Mouse (Mus musculus): ENCODE data around the gene Dhx34. TPM values are rescaled to one million over a fixed set of nuclear protein-coding genes. Genes with fewer than 3 reads are reported as not detected.

Gene Dhx34
- polyA plus RNA-seq, 1 experiment, result 11.7 TPM

- Histone ChIP-seq H3K27ac (ENCODE audit: insufficient read depth, low read length) (no peak overlapping the region), H3K4me3 (replicated peaks; ENCODE audit: insufficient read depth, low read depth, low read length) (no peak overlapping the region), H3K27me3 (ENCODE audit: control insufficient read depth, insufficient read depth, low read length) (no peaks in the 10 kb centered on the region), H3K4me1 (ENCODE audit: control insufficient read depth, insufficient read depth, low read length) (no peaks in the 10 kb centered on the region)
- TF ChIP-seq POLR2A (IDR thresholded peaks at IDR 0.05; ENCODE audit: borderline replicate concordance, insufficient read depth, low read length), result no peak
- no peak for TF ChIP-seq CTCF (IDR thresholded peaks at IDR 0.05; ENCODE audit: borderline replicate concordance, insufficient read depth, low read depth, low read length)
- DNase-seq, result no peak
- WGBS, result 88% methylated on average over 11 of the region's 11 CpGs
These were observed 23.3 kb downstream of the Dhx34 start for GRCm38 (mm10) chr7:16198540-16198939.

- 88% methylated on average over 5 of the region's 5 CpGs for WGBS
- no peak for DNase-seq
- TF ChIP-seq CTCF (IDR thresholded peaks at IDR 0.05; ENCODE audit: borderline replicate concordance, insufficient read depth, low read depth, low read length) (no peak), POLR2A (IDR thresholded peaks at IDR 0.05; ENCODE audit: borderline replicate concordance, insufficient read depth, low read length) (no peak)
- Histone ChIP-seq H3K27ac (ENCODE audit: insufficient read depth, low read length) (no peak overlapping the region), H3K4me1 (ENCODE audit: control insufficient read depth, insufficient read depth, low read length) (no peaks in the 10 kb centered on the region), H3K4me3 (replicated peaks; ENCODE audit: insufficient read depth, low read depth, low read length) (no peak overlapping the region), H3K27me3 (ENCODE audit: control insufficient read depth, insufficient read depth, low read length) (no peaks in the 10 kb centered on the region)
These were observed 24.7 kb downstream of the Dhx34 start for GRCm38 (mm10) chr7:16197166-16197565.

- Histone ChIP-seq H3K27ac (ENCODE audit: insufficient read depth, low read length) (no peak overlapping the region), H3K27me3 (ENCODE audit: control insufficient read depth, insufficient read depth, low read length) (no peaks in the 10 kb centered on the region), H3K4me3 (replicated peaks; ENCODE audit: insufficient read depth, low read depth, low read length) (no peak overlapping the region), H3K4me1 (ENCODE audit: control insufficient read depth, insufficient read depth, low read length) (no peaks in the 10 kb centered on the region)
- DNase-seq, result no peak
- 71% methylated on average over 6 of the region's 6 CpGs for WGBS
- no peak for TF ChIP-seq POLR2A (IDR thresholded peaks at IDR 0.05; ENCODE audit: borderline replicate concordance, insufficient read depth, low read length)
- TF ChIP-seq CTCF (IDR thresholded peaks at IDR 0.05; ENCODE audit: borderline replicate concordance, insufficient read depth, low read depth, low read length), result no peak
These were observed 25.2 kb downstream of the Dhx34 start for GRCm38 (mm10) chr7:16196616-16197015.

- no peak for TF ChIP-seq POLR2A (IDR thresholded peaks at IDR 0.05; ENCODE audit: borderline replicate concordance, insufficient read depth, low read length)
- no peak for TF ChIP-seq CTCF (IDR thresholded peaks at IDR 0.05; ENCODE audit: borderline replicate concordance, insufficient read depth, low read depth, low read length)
- H3K27ac ChIP-seq (ENCODE audit: insufficient read depth, low read length), result no peak overlapping the region
- H3K4me1 ChIP-seq (ENCODE audit: control insufficient read depth, insufficient read depth, low read length), result no peaks in the 10 kb centered on the region
- no peaks in the 10 kb centered on the region for H3K27me3 ChIP-seq (ENCODE audit: control insufficient read depth, insufficient read depth, low read length)
- no peak for DNase-seq
- no peak overlapping the region for H3K4me3 ChIP-seq (replicated peaks; ENCODE audit: insufficient read depth, low read depth, low read length)
- 42% methylated on average over 3 of the region's 3 CpGs for WGBS
These were observed 28.1 kb downstream of the Dhx34 start for GRCm38 (mm10) chr7:16193702-16194101.

GRCm38 (mm10) chr7:16192315-16192714, 29.5 kb downstream of the Dhx34 start:
- Histone ChIP-seq H3K4me1 (ENCODE audit: control insufficient read depth, insufficient read depth, low read length) (no peaks in the 10 kb centered on the region), H3K27ac (ENCODE audit: insufficient read depth, low read length) (no peak overlapping the region), H3K27me3 (ENCODE audit: control insufficient read depth, insufficient read depth, low read length) (no peaks in the 10 kb centered on the region), H3K4me3 (replicated peaks; ENCODE audit: insufficient read depth, low read depth, low read length) (no peak overlapping the region)
- TF ChIP-seq POLR2A (IDR thresholded peaks at IDR 0.05; ENCODE audit: borderline replicate concordance, insufficient read depth, low read length), result no peak
- peak; percentile 71 for TF ChIP-seq CTCF (IDR thresholded peaks at IDR 0.05; ENCODE audit: borderline replicate concordance, insufficient read depth, low read depth, low read length)
- peak; percentile 70 to 86 for DNase-seq
- WGBS, result 20% methylated on average over 5 of the region's 5 CpGs

GRCm38 (mm10) chr7:16187494-16187893, 34.3 kb downstream of the Dhx34 start:
- Histone ChIP-seq H3K27me3 (ENCODE audit: control insufficient read depth, insufficient read depth, low read length) (no peaks in the 10 kb centered on the region), H3K4me3 (replicated peaks; ENCODE audit: insufficient read depth, low read depth, low read length) (no peak overlapping the region), H3K27ac (ENCODE audit: insufficient read depth, low read length) (no peak overlapping the region), H3K4me1 (ENCODE audit: control insufficient read depth, insufficient read depth, low read length) (no peaks in the 10 kb centered on the region)
- whole genome bisulfite sequencing, result 72% methylated on average over 8 of the region's 8 CpGs
- no peak for TF ChIP-seq CTCF (IDR thresholded peaks at IDR 0.05; ENCODE audit: borderline replicate concordance, insufficient read depth, low read depth, low read length)
- TF ChIP-seq POLR2A (IDR thresholded peaks at IDR 0.05; ENCODE audit: borderline replicate concordance, insufficient read depth, low read length), result no peak
- DNase-seq, result no peak

- no peak for DNase-seq
- WGBS, result 41% methylated on average over 8 of the region's 8 CpGs
- TF ChIP-seq CTCF (IDR thresholded peaks at IDR 0.05; ENCODE audit: borderline replicate concordance, insufficient read depth, low read depth, low read length) (no peak), POLR2A (IDR thresholded peaks at IDR 0.05; ENCODE audit: borderline replicate concordance, insufficient read depth, low read length) (no peak)
- Histone ChIP-seq H3K4me3 (replicated peaks; ENCODE audit: insufficient read depth, low read depth, low read length) (no peak overlapping the region), H3K4me1 (ENCODE audit: control insufficient read depth, insufficient read depth, low read length) (no peaks in the 10 kb centered on the region), H3K27ac (ENCODE audit: insufficient read depth, low read length) (no peak overlapping the region), H3K27me3 (ENCODE audit: control insufficient read depth, insufficient read depth, low read length) (no peaks in the 10 kb centered on the region)
These were observed 38.2 kb downstream of the Dhx34 start for GRCm38 (mm10) chr7:16183663-16184062.

GRCm38 (mm10) chr7:16178114-16178513, 43.7 kb downstream of the Dhx34 start:
- H3K27me3 ChIP-seq (ENCODE audit: control insufficient read depth, insufficient read depth, low read length), result no peaks in the 10 kb centered on the region
- H3K27ac ChIP-seq (ENCODE audit: insufficient read depth, low read length), result no peak overlapping the region
- 87% methylated on average over 4 of the region's 4 CpGs for WGBS
- TF ChIP-seq CTCF (IDR thresholded peaks at IDR 0.05; ENCODE audit: borderline replicate concordance, insufficient read depth, low read depth, low read length), result no peak
- H3K4me3 ChIP-seq (replicated peaks; ENCODE audit: insufficient read depth, low read depth, low read length), result no peak overlapping the region
- no peak for DNase-seq
- peaks cover 10% of the 10 kb centered on the region for H3K4me1 ChIP-seq (ENCODE audit: control insufficient read depth, insufficient read depth, low read length)
